Mouse (Mus musculus) heart, adult 2 months (tissue): ENCODE data around the gene Calm4. TPM values are rescaled to one million over a fixed set of nuclear protein-coding genes. Genes with fewer than 3 reads are reported as not detected.

ENCODE experiments used
- DNase-seq, 2 experiments: peaks; one replicate each; pipeline ENCODE4 v3.0.0; 2021
- H3K27ac ChIP-seq: fragments of 200-600 bp; 2 replicates; pipeline ENCODE4 v1.8.1; 2022
- H3K27me3 ChIP-seq: fragments of 200-500 bp; 2 replicates; pipeline ENCODE4 v1.6.1; 2012; ENCODE audit warnings: mild to moderate bottlenecking, low read length, inconsistent platforms, mixed read lengths; ENCODE audit not compliant: control insufficient read depth, insufficient read depth
- H3K36me3 ChIP-seq: fragments of 200-500 bp; 2 replicates; pipeline ENCODE4 v1.6.1; 2012; ENCODE audit warnings: low read length, inconsistent platforms; ENCODE audit not compliant: control insufficient read depth, insufficient read depth
- H3K4me1 ChIP-seq: fragments of 200-500 bp; 2 replicates; pipeline ENCODE4 v1.6.1; 2011; ENCODE audit warnings: low read length; ENCODE audit not compliant: control insufficient read depth, insufficient read depth
- H3K4me3 ChIP-seq: fragments of 200-600 bp; 2 replicates; pipeline ENCODE4 v1.8.1; 2022
- H3K79me2 ChIP-seq: fragments of 200-500 bp; replicated peaks from 2 replicates; pipeline ENCODE4 v1.6.1; 2012; ENCODE audit warnings: mild to moderate bottlenecking, inconsistent platforms, low read length, moderate library complexity, mixed read lengths; ENCODE audit not compliant: control insufficient read depth, insufficient read depth
- H3K9ac ChIP-seq: fragments of 200-500 bp; 2 replicates; pipeline ENCODE4 v1.6.1; 2012; ENCODE audit warnings: low read depth, mild to moderate bottlenecking, control low read depth, inconsistent platforms, low read length, mixed read lengths
- CTCF ChIP-seq: fragments of 200-600 bp; IDR thresholded peaks from 2 replicates; pipeline ENCODE4 v1.8.1; 2022; ENCODE audit warnings: antibody characterized with exemption, mild to moderate bottlenecking, moderate library complexity
- EP300 ChIP-seq: fragments of 200-500 bp; IDR thresholded peaks from 2 replicates; pipeline ENCODE4 v1.6.1; 2011; ENCODE audit warnings: low read depth, low read length, control low read depth; ENCODE audit not compliant: insufficient read depth
- POLR2A ChIP-seq: fragments of 200-500 bp; IDR thresholded peaks from 2 replicates; pipeline ENCODE4 v1.6.1; 2011; ENCODE audit warnings: mild to moderate bottlenecking, low read depth, low read length, control low read depth; ENCODE audit not compliant: insufficient read depth
- WGBS: fragments of 180-500 bp; shearing (Covaris S2); methylation state at CpG from one replicate; pipeline ENCODE4 v1.1.7; 2018; 5-methylcytosine and 5-hydroxymethylcytosine counted together
- intact Hi-C: fragments of 180-260 bp; cut with DNase I; formaldehyde crosslinking; loops from one replicate; pipeline ENCODE4 v1.15.1; 2025
- polyA plus RNA-seq: library from polyadenylated mRNA; depleted of rRNA; stranded (reverse); fragments of >200 nt; gene quantifications from 2 replicates; pipeline ENCODE4 v1.2.3, GENCODE M21; 2012; rRNA removed
- total RNA-seq, 2 experiments: library from RNA; stranded (reverse); gene quantifications; 2 replicates each; pipeline ENCODE4 v1.2.3; 2021

Calm4 gene
- total and polyA plus RNA-seq, 3 experiments = not detected

GRCm38 (mm10) chr13:3876448-3876847 lies 38.9 kb downstream of the Calm4 start:
- H3K27ac ChIP-seq = no peak overlapping the region
- no peaks in the 10 kb centered on the region for H3K27me3 ChIP-seq
- H3K79me2 ChIP-seq = no peaks in the 10 kb centered on the region
- WGBS = 72% methylated on average over 6 of the region's 6 CpGs
- no peak overlapping the region for H3K9ac ChIP-seq
- TF ChIP-seq EP300 = no peak
- no peak for TF ChIP-seq CTCF
- no peak for TF ChIP-seq POLR2A
- no peaks in the 10 kb centered on the region for H3K36me3 ChIP-seq
- DNase-seq = no peak
- no peak overlapping the region for H3K4me3 ChIP-seq
- intact Hi-C loops = no loop called here
- no peaks in the 10 kb centered on the region for H3K4me1 ChIP-seq

GRCm38 (mm10) chr13:3877185-3877584 lies 39.6 kb downstream of the Calm4 start:
- H3K4me3 ChIP-seq = no peak overlapping the region
- H3K9ac ChIP-seq = no peak overlapping the region
- no peaks in the 10 kb centered on the region for H3K36me3 ChIP-seq
- WGBS = 64% methylated on average over 6 of the region's 6 CpGs
- intact Hi-C loops = no loop called here
- H3K79me2 ChIP-seq = no peaks in the 10 kb centered on the region
- TF ChIP-seq POLR2A = no peak
- TF ChIP-seq EP300 = no peak
- TF ChIP-seq CTCF = no peak
- no peaks in the 10 kb centered on the region for H3K27me3 ChIP-seq
- no peak overlapping the region for H3K27ac ChIP-seq
- no peak for DNase-seq
- H3K4me1 ChIP-seq = no peaks in the 10 kb centered on the region

GRCm38 (mm10) chr13:3877679-3878220 lies 40.2 kb downstream of the Calm4 start:
- H3K27me3 ChIP-seq = no peaks in the 10 kb centered on the region
- no peak overlapping the region for H3K9ac ChIP-seq
- intact Hi-C loops = no loop called here
- no peak overlapping the region for H3K27ac ChIP-seq
- no peak for TF ChIP-seq POLR2A
- no peak for TF ChIP-seq EP300
- TF ChIP-seq CTCF = no peak
- H3K4me3 ChIP-seq = no peak overlapping the region
- DNase-seq = no peak
- H3K79me2 ChIP-seq = no peaks in the 10 kb centered on the region
- no peaks in the 10 kb centered on the region for H3K4me1 ChIP-seq
- 59% methylated on average over 4 of the region's 4 CpGs for WGBS
- H3K36me3 ChIP-seq = no peaks in the 10 kb centered on the region

GRCm38 (mm10) chr13:3886663-3887062 lies 49.1 kb downstream of the Calm4 start:
- Histone ChIP-seq H3K36me3 (0 out of 2 replicates have a peak, but pooled peaks cover 2% of the 10 kb centered on the region), H3K79me2 (no peaks in the 10 kb centered on the region; the same call in 1 of the 2 replicates), H3K9ac (no peak overlapping the region), H3K27ac (no peak overlapping the region), H3K4me3 (no peak overlapping the region), H3K27me3 (no peaks in the 10 kb centered on the region), H3K4me1 (no peaks in the 10 kb centered on the region; the same call in 1 of the 2 replicates)
- no peak for TF ChIP-seq CTCF
- no peak for TF ChIP-seq EP300
- intact Hi-C loops = no loop called here
- WGBS = 95% methylated on average over 7 of the region's 7 CpGs
- DNase-seq = no peak

Other genes with a start within 250 kb of the Calm4 start
- gene Fam208b, start 226.6 kb upstream of the Calm4 start, total RNA-seq = 10 to 100 TPM; 12.8 to 13.1 TPM
- gene Fam208b, start 226.6 kb upstream of the Calm4 start, polyA plus RNA-seq = 2.5 and 5.4 TPM in 2 replicates
- gene Asb13, start 203.7 kb upstream of the Calm4 start, total RNA-seq = 10 to 100 TPM in 1 of 2 experiments, 1 to 10 TPM in 1; 8.4 to 11.5 TPM
- gene Asb13, start 203.7 kb upstream of the Calm4 start, polyA plus RNA-seq = 8.7 and 11.4 TPM in 2 replicates
- gene Calml3, start 33.4 kb upstream of the Calm4 start, total RNA-seq = not detected
- 2.7 TPM in 1 of 2 replicates, not detected in the other for gene Calml3, start 33.4 kb upstream of the Calm4 start, polyA plus RNA-seq
- not detected for gene Calm5, start 16.4 kb downstream of the Calm4 start, total RNA-seq
- not detected in 2 replicates for gene Calm5, start 16.4 kb downstream of the Calm4 start, polyA plus RNA-seq
- 10 to 100 TPM; 16.6 to 18.8 TPM for gene Net1, start 80.5 kb downstream of the Calm4 start, total RNA-seq
- 6.4 TPM in 2 replicates for gene Net1, start 80.5 kb downstream of the Calm4 start, polyA plus RNA-seq
- gene Tubal3, start 80.5 kb downstream of the Calm4 start, total RNA-seq = not detected
- not detected in 2 replicates for gene Tubal3, start 80.5 kb downstream of the Calm4 start, polyA plus RNA-seq
- not detected for gene Ucn3, start 107.6 kb downstream of the Calm4 start, total RNA-seq
- gene Ucn3, start 107.6 kb downstream of the Calm4 start, polyA plus RNA-seq = not detected in 2 replicates
- gene Akr1c14, start 211.3 kb downstream of the Calm4 start, total RNA-seq = 1 to 10 TPM; 5.6 to 6.6 TPM
- 2.2 and 6.0 TPM in 2 replicates for gene Akr1c14, start 211.3 kb downstream of the Calm4 start, polyA plus RNA-seq